Mouse (Mus musculus): Measurements from ENCODE around the gene Gm9758.
"Not testable (repeated sequence)": the region's sequence is repeated elsewhere in the genome, so short reads cannot be mapped to it uniquely, and the experiment has no call there.

DNA sequence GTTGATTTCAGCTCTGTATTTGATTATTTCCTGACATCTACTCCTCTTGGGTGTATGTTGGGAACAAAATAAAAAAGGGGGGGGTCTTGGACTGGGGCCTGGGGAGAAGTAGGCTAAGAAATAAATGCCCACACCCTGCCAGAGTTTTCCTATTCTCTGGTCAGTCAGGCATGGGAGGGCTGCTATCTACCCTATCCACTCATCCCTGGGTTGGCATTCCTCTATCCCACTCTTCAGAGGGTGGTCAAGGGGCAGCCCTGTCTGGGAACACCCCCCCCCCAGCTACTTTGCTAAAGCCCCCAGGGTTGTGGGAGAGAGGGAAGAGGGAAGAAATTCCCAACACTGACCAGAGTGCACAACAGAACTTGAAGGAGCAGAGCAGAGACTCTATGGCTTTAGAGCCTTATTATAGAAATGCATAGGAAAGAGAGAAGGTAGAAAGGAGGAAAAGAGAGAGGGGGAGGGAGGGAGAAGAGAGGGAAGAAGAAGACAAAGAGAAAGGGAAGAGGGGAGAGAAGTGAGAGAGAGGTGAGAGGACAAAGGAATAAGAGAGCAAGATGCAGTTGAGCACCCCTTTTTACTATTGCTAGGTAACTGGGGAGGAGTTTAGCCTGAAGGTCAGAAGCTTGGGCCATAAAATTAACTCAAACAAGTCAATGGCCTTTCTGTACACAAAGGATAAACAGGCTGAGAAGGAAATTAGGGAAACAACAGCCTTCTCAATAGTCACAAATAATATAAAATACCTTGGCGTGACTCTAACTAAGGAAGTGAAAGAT, 41.4 kb upstream of the Gm9758 start:
- not testable (repeated sequence) for TF ChIP-seq CTCF (IDR thresholded peaks at IDR 0.05; ENCODE audit: insufficient read depth, low read length); POLR2A (IDR thresholded peaks at IDR 0.05; ENCODE audit: borderline replicate concordance, extremely low read depth, low read depth, low read length)

Data from lung, adult 2 months (tissue).